Mouse (Mus musculus): ENCODE results near the gene Spint5. TPM values are rescaled to one million over a fixed set of nuclear protein-coding genes. Genes with fewer than 3 reads are reported as not detected.

Spint5 gene
- polyA plus RNA-seq, 1 experiment: not detected

DNA sequence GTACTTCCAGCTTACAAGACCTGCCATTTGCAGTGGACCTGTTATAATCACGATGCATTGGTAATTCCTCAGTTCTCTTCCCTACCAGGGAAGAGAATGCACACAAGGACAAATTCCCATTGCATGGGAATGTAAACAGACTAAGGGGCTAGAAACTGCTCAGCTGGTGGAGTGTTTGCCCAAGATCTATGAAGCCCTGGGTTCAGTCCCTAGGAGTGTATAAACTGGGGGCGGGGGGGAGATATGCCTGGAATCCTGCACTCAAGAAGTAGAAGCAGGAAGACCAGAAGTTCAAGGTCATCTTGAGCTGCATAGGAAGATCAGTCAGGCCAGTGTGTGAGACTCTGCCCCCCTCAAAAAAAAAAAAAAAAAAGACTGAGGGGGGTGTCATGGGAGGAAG lies 18.2 kb downstream of the Spint5 start:
- TF ChIP-seq POLR2A (IDR thresholded peaks at IDR 0.05; ENCODE audit: borderline replicate concordance, low read depth, low read length): no peak
- H3K4me3 ChIP-seq (ENCODE audit: insufficient read depth, low read length): no peak overlapping the region
- H3K27ac ChIP-seq (ENCODE audit: insufficient read depth, low read depth, low read length): no peak overlapping the region
- H3K4me1 ChIP-seq (ENCODE audit: control insufficient read depth, insufficient read depth, low read length): no peaks in the 10 kb centered on the region

DNA sequence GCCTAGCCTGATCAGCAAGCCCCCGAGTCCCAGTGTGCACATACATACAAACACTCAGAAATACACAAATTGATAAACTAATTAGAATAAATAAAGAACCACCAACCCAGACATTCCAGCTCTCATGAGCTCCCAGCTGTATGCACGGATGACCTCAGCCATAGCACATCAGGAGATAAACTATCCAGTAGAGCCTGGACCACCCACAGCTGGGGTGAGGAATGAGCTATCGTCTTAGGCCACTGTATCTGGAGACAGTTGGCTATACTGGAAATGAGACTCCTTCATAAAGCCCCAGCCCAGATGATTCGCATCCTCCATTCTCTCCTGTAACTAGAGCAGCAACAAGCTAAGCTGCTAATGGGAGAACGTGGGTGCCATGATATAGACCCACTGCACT lies 19.7 kb downstream of the Spint5 start:
- TF ChIP-seq POLR2A (IDR thresholded peaks at IDR 0.05; ENCODE audit: borderline replicate concordance, low read depth, low read length) (no peak), CTCF (IDR thresholded peaks at IDR 0.05; ENCODE audit: low read depth, low read length) (no peak)
- Histone ChIP-seq H3K4me3 (ENCODE audit: insufficient read depth, low read length) (no peak overlapping the region), H3K27ac (ENCODE audit: insufficient read depth, low read depth, low read length) (no peak overlapping the region), H3K4me1 (ENCODE audit: control insufficient read depth, insufficient read depth, low read length) (no peaks in the 10 kb centered on the region)

DNA sequence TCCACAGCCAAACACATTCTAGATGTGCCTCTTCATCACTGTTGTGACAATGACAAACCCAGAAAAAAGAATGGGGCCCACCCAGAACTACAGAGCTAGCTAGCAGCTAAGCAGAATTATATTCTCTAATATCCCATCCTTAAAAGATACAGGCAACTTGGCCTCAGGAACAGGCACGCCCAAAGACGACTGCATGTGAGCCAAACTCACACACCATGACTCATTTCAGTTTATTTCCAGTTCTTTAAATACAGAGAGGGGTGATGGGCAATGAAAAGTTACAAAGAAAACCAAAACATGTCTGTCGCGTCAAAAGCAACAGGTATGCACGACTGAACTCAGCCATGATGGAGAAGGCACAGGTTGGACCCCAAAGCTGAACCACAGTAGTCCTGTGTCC lies 20.3 kb downstream of the Spint5 start:
- TF ChIP-seq POLR2A (IDR thresholded peaks at IDR 0.05; ENCODE audit: borderline replicate concordance, low read depth, low read length): no peak
- TF ChIP-seq CTCF (IDR thresholded peaks at IDR 0.05; ENCODE audit: low read depth, low read length): no peak
- Histone ChIP-seq H3K27ac (ENCODE audit: insufficient read depth, low read depth, low read length) (no peak overlapping the region), H3K4me1 (ENCODE audit: control insufficient read depth, insufficient read depth, low read length) (no peaks in the 10 kb centered on the region), H3K4me3 (ENCODE audit: insufficient read depth, low read length) (no peak overlapping the region)

GRCm38 (mm10) chr2:164737377-164738090 lies 22.4 kb downstream of the Spint5 start:
- Histone ChIP-seq H3K4me3 (ENCODE audit: insufficient read depth, low read length) (no peak overlapping the region), H3K27ac (ENCODE audit: insufficient read depth, low read depth, low read length) (no peak overlapping the region), H3K4me1 (ENCODE audit: control insufficient read depth, insufficient read depth, low read length) (no peaks in the 10 kb centered on the region)
- TF ChIP-seq CTCF (IDR thresholded peaks at IDR 0.05; ENCODE audit: low read depth, low read length) (no peak), POLR2A (IDR thresholded peaks at IDR 0.05; ENCODE audit: borderline replicate concordance, low read depth, low read length) (no peak)

GRCm38 (mm10) chr2:164739876-164740275 lies 24.8 kb downstream of the Spint5 start:
- TF ChIP-seq POLR2A (IDR thresholded peaks at IDR 0.05; ENCODE audit: borderline replicate concordance, low read depth, low read length) (no peak), CTCF (IDR thresholded peaks at IDR 0.05; ENCODE audit: low read depth, low read length) (no peak)
- peaks cover 1% of the 10 kb centered on the region for H3K4me1 ChIP-seq (ENCODE audit: control insufficient read depth, insufficient read depth, low read length)
- no peak overlapping the region for H3K4me3 ChIP-seq (ENCODE audit: insufficient read depth, low read length)
- H3K27ac ChIP-seq (ENCODE audit: insufficient read depth, low read depth, low read length): no peak overlapping the region

GRCm38 (mm10) chr2:164744987-164745386 lies 29.9 kb downstream of the Spint5 start:
- H3K4me1 ChIP-seq (ENCODE audit: control insufficient read depth, insufficient read depth, low read length): peaks cover 21% of the 10 kb centered on the region
- peak overlapping the region; percentile 96 for H3K4me3 ChIP-seq (ENCODE audit: insufficient read depth, low read length)
- H3K27ac ChIP-seq (ENCODE audit: insufficient read depth, low read depth, low read length): no peak overlapping the region
- TF ChIP-seq POLR2A (IDR thresholded peaks at IDR 0.05; ENCODE audit: borderline replicate concordance, low read depth, low read length) (no peak), CTCF (IDR thresholded peaks at IDR 0.05; ENCODE audit: low read depth, low read length) (no peak)

DNA sequence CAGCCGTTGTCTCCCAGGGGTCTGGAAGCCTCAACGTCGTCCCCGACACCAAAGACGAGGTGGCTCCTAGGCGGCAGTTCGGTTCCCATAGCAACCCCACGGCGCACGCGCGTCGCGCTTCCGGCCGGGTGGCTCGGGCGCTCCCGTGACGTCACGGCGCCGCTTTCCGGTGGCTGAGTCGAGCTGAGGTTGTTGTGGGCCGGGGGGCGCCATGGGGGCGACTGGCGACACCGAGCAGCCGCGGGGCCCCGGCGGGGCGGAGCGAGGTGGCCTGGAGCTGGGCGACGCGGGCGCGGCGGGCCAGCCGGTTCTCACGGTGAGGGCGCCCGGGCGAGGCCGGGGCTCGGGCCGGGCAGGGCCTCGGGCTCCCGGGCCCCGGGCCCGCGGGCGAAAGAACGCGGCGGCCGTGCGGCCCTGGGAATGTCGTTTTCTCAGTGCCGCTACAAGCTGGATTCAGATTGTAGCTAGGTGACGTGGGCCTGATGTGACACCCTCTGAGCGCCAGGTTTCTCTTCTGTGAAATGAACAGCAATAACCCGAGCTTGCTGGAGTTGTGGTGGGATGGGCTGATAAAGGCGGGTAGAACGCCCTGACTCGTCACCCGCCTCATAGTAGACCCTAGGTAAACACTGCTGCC lies 30.9 kb downstream of the Spint5 start, which contains the start of the genes Wfdc3 and Dnttip1:
TSS of gene Wfdc3 (minus strand) at position 89 of the 637 bp plus-strand sequence.
TSS of gene Dnttip1 (plus strand) at position 141 of the 637 bp plus-strand sequence.
- peak within 1 kb of the TSS; percentile 96 for H3K4me3 ChIP-seq (ENCODE audit: insufficient read depth, low read length)
- H3K4me1 ChIP-seq (ENCODE audit: control insufficient read depth, insufficient read depth, low read length): peaks cover 21% of the 10 kb centered on the region
- H3K27ac ChIP-seq (ENCODE audit: insufficient read depth, low read depth, low read length): peak within 1 kb of the TSS; percentile 25; the same call in 1 of the 2 replicates
- TF ChIP-seq POLR2A (IDR thresholded peaks at IDR 0.05; ENCODE audit: borderline replicate concordance, low read depth, low read length) (no peak), CTCF (IDR thresholded peaks at IDR 0.05; ENCODE audit: low read depth, low read length) (no peak)

- TF ChIP-seq POLR2A (IDR thresholded peaks at IDR 0.05; ENCODE audit: borderline replicate concordance, low read depth, low read length) (no peak), CTCF (IDR thresholded peaks at IDR 0.05; ENCODE audit: low read depth, low read length) (no peak)
- H3K27ac ChIP-seq (ENCODE audit: insufficient read depth, low read depth, low read length): no peak overlapping the region
- H3K4me1 ChIP-seq (ENCODE audit: control insufficient read depth, insufficient read depth, low read length): peaks cover 21% of the 10 kb centered on the region
- peak overlapping the region; percentile 96 for H3K4me3 ChIP-seq (ENCODE audit: insufficient read depth, low read length)
These were observed 31.6 kb downstream of the Spint5 start for GRCm38 (mm10) chr2:164746693-164747092.

DNA sequence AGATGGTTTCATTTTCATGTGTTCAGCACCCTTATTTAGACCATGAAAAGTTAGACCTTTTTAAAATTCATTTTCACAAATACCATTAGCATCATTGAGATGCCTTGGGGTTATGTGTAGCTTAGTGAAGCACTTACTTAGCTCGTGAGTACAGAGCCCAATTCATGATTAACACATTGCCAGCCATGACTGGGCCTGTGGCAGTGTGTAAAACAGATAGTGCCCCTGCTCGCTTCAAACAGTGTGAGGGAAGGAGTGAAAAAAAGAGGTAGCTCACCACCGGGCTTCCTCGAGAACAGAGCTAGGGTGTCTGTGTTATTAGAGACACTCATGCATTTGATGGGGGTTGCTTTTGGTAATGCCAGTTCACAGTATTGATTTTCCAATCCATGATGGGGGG lies 33.1 kb downstream of the Spint5 start:
- TF ChIP-seq CTCF (IDR thresholded peaks at IDR 0.05; ENCODE audit: low read depth, low read length) (no peak), POLR2A (IDR thresholded peaks at IDR 0.05; ENCODE audit: borderline replicate concordance, low read depth, low read length) (no peak)
- Histone ChIP-seq H3K27ac (ENCODE audit: insufficient read depth, low read depth, low read length) (peak overlapping the region; percentile 17), H3K4me3 (ENCODE audit: insufficient read depth, low read length) (no peak overlapping the region), H3K4me1 (ENCODE audit: control insufficient read depth, insufficient read depth, low read length) (peaks cover 21% of the 10 kb centered on the region)

GRCm38 (mm10) chr2:164748991-164749390 lies 33.9 kb downstream of the Spint5 start:
- TF ChIP-seq POLR2A (IDR thresholded peaks at IDR 0.05; ENCODE audit: borderline replicate concordance, low read depth, low read length) (no peak), CTCF (IDR thresholded peaks at IDR 0.05; ENCODE audit: low read depth, low read length) (no peak)
- no peak overlapping the region for H3K4me3 ChIP-seq (ENCODE audit: insufficient read depth, low read length)
- peak overlapping the region; percentile 17 for H3K27ac ChIP-seq (ENCODE audit: insufficient read depth, low read depth, low read length)
- peaks cover 21% of the 10 kb centered on the region for H3K4me1 ChIP-seq (ENCODE audit: control insufficient read depth, insufficient read depth, low read length)
